Comparison of ENCODE assay signal across 12 mouse cellular contexts in genomic region chr17:67268475-67269080, GRCm38 (mm10).
"Had no signal": no experiment of that assay in that cellular context is flagged by ENCODE, and none has a peak within 500 bp of the region (broad histone marks: within the 10 kb centered on the region; RNA-seq: fewer than 3 reads in every experiment).

No protein-coding gene starts in this region.

- H3K9ac ChIP-seq: intestine, embryonic 15.5 days; limb, embryonic 15.5 days; liver, embryonic 12.5 days; lung, embryonic 15.5 days; neural tube, embryonic 13.5 days; stomach, embryonic 15.5 days had no signal

- DNase-seq: kidney, adult 9 months; retina, postnatal 1 day; thymus, postnatal 36 days had no signal

- H3K4me2 ChIP-seq: intestine, embryonic 15.5 days; limb, embryonic 15.5 days; liver, embryonic 12.5 days; lung, embryonic 15.5 days; neural tube, embryonic 13.5 days; stomach, embryonic 15.5 days had no signal

- H3K36me3 ChIP-seq: intestine, embryonic 15.5 days; limb, embryonic 15.5 days; liver, embryonic 12.5 days; lung, embryonic 15.5 days; midbrain, embryonic 10.5 days; neural tube, embryonic 13.5 days; stomach, embryonic 15.5 days had no signal

- H3K27me3 ChIP-seq: intestine, embryonic 15.5 days; limb, embryonic 15.5 days; liver, embryonic 12.5 days; lung, embryonic 15.5 days; neural tube, embryonic 13.5 days; stomach, embryonic 15.5 days had no signal

- ATAC-seq: intestine, embryonic 15.5 days; liver, embryonic 12.5 days; midbrain, embryonic 16.5 days had no signal

- H3K4me1 ChIP-seq: intestine, embryonic 15.5 days; limb, embryonic 15.5 days; liver, embryonic 12.5 days; lung, embryonic 15.5 days; midbrain, embryonic 10.5 days; neural tube, embryonic 13.5 days; stomach, embryonic 15.5 days had no signal

- H3K4me3 ChIP-seq: intestine, embryonic 15.5 days; left cerebral cortex, adult 2 months; limb, embryonic 15.5 days; liver, embryonic 12.5 days; lung, embryonic 15.5 days; midbrain, embryonic 10.5 days; neural tube, embryonic 13.5 days; stomach, embryonic 15.5 days had no signal

- H3K9me3 ChIP-seq: intestine, embryonic 15.5 days; limb, embryonic 15.5 days; liver, embryonic 12.5 days; lung, embryonic 15.5 days; midbrain, embryonic 10.5 days; neural tube, embryonic 13.5 days; stomach, embryonic 15.5 days had no signal

- H3K27ac ChIP-seq: intestine, embryonic 15.5 days; left cerebral cortex, adult 2 months; limb, embryonic 15.5 days; liver, embryonic 12.5 days; lung, embryonic 15.5 days; midbrain, embryonic 10.5 days; neural tube, embryonic 13.5 days; stomach, embryonic 15.5 days had no signal
